Mouse (Mus musculus) gastrocnemius, adult 8-10 months (tissue): ENCODE measurements at regions not wholly inside any gene's neighbourhood (a gene's known extent, or its start where the extent isn't known, plus 50 kb on each side); places are given as distances from the start of the nearest gene placed in this dataset. TPM values are rescaled to one million over a fixed set of nuclear protein-coding genes. Genes with fewer than 3 reads are reported as not detected.
A peak's percentile ranks its signal among the peaks of the same experiment; 100 is the strongest.

ENCODE experiments used
- DNase-seq, 2 experiments: peaks; one replicate each; pipeline ENCODE4 v3.0.0; 2022; ENCODE audit warnings: low spot score in 2 of 2
- microRNA-seq: library from miRNA; unstranded; fragments of <30 nt; microRNA quantifications from one replicate; pipeline ENCODE4 v1.2.0, GENCODE M21; 2022

- no peak for DNase-seq
These were observed 86.4 kb upstream of the Zfp64 start for GRCm38 (mm10) chr2:169041748-169042147.

DNA sequence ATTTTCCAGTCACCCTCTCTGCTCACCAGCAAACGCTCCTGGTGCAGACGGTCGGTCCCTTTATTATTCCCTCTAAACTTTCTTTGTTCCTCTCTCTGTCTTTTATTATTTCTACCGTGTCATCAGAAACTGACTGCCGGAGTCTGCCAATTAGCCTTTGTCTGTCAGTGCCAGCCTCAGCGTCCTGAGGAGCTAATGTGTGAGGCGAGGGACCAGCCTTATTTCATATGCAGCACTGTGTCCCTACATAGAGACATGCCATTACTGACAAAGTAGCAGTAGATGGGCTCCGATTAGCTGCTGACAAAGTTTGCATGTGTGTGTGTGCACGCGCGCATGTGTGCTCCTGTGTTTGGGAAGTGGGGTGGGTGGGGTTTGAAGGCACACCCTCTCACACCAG lies 82.6 kb upstream of the Zfp64 start:
- DNase-seq: no peak

DNA sequence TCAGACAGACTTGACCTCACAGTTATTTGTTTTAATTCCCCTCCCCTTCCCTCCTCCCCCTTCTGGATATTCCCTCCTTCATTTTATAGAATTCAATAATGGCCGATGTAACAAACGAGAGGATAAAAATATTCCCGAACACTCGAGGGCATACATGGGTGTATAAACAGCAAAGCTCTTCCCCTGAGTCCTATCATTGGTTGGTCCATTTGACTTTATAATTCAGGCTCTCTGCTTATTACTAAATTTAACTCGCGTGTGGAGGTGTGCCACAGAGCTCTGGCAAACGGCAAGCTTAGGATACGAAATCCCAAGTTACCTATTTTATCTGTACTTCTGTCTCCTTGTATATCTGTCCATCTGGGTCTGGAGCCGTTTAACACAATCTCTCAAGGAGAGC lies 82.1 kb upstream of the Zfp64 start:
- no peak for DNase-seq

DNA sequence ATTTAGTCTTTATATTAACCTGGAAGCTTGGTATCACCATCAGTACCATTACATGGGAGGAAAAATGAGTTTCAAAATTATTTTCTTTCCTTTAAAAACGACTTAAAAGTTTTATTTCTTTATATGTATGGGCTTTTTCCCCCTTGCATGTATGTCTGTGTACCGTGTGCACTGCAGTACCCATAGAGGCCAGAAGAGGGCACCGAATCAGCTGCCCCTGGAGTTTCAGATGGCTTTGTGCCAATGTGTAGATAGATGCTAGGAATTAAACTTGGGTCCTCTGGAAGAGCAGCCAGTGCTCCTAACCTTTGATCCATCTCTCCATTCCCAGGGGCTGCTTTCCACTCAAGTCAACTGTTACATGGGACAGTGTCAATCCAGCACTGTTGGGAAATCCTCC lies 79.9 kb upstream of the Zfp64 start:
- no peak for DNase-seq

GRCm38 (mm10) chr2:169033997-169034396 lies 78.6 kb upstream of the Zfp64 start:
- DNase-seq: no peak

DNA sequence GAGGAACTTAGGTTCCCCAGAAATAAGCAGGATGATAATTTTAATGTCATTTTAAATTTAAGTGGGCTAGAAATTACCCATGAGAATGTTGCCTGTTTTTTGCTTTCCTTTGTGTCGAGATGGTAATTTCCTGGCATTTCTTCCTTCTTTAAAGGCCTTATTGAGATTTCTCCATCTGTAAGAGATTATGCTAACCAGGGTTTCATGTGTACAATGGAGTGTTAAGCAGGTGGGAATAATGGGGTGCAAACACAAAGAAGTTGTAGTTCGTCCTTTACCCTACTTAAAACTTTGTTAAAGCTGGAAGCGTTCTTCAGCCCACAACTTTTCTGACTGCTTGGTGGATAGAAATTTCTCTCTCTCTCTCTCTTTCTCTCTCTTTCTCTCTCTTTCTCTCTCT lies 77.8 kb upstream of the Zfp64 start:
- DNase-seq: no peak

GRCm38 (mm10) chr2:169028531-169029114 lies 73.2 kb upstream of the Zfp64 start:
- DNase-seq: no peak

GRCm38 (mm10) chr2:169019037-169019436 lies 63.6 kb upstream of the Zfp64 start:
- DNase-seq: no peak

DNA sequence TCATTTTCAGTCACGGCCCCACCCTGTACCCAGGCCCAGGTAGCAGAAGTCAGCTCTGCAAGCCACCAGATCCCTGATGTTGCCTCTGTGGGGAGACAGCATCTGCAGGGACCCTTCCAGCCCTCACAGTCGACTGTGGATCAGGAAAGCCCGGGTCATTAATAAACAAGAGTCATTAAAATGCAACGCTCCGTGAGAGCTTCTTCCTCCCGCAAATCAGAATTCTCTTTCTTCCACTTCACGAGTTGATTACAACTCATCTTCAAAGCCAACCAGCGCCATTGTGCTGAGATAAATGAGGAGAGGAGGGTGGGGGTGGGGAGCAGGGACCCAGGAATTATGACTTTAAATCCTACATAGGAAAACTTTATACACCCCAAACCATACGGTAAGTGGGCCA lies 54.9 kb upstream of the Zfp64 start:
- no peak for DNase-seq

DNA sequence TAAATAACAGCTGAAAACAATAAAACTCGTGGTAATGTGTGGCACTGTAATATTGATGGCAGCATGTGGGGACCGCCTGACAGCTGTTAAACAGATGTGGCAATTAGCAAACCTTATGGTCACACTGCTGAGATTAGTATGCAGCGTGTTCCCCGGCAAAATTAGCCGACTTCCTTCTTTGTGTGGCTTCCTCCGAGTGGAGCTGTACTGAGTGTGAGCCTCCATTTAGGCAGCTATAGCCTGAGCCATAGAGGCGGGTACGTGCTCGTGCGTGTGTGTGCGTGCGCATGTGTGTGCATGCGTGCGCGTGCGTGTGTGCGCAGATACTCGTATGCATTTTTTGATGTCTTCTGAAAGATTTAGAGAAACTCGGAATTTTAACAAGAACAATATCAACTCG lies 53.4 kb upstream of the Zfp64 start:
- DNase-seq: peak in 1 of 2 experiments; percentile 7

DNA sequence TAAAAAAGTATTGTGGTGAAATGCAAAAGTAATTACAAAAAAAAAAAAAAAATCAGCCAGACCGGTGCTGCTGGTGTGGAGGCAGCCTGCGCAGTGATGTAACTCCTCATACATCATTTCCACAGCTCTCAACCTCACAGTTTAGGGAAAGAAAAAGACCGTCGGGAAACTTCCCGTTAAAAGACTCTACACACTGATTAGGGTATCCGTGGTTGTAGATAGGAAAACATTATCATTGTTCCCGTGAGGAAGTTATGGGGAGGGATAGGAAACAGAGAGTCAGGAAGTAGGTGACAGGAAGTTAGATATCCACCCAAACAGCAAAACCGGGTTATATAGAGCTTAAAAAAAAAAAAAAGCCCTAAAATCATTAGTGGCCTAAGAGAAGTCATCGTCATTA lies 52.9 kb upstream of the Zfp64 start:
- DNase-seq: no peak

DNA sequence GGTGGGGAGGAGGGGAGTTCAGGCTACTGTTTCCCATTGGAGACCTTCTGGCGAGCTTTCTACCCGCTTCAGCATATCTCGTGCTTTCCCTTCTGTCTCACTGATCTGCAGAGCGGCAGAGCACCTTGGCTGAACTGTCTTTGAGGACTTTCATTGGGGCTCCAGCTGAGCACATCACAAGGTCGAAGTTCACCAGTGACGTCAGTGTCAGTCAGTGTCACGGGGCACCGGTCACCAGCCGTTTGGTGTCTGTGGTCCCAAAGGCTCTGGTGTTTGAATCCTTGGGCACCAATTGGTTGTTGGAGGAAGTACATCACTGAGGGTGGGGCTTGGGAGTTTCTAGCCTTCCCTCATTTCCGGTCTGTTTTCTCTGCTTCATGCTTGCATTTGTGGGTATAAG lies 51.2 kb upstream of the Zfp64 start:
- no peak for DNase-seq

- no peak for DNase-seq
These were observed 50.4 kb upstream of the Zfp64 start for GRCm38 (mm10) chr2:169005810-169006209.

Small RNA genes in the stretch of these regions (microRNA-seq; reads per million reads assigned to microRNA genes)
- not detected for gene Gm26469
